Mouse (Mus musculus): ENCODE results near the gene Plxna4. TPM values are rescaled to one million over a fixed set of nuclear protein-coding genes. Genes with fewer than 3 reads are reported as not detected.

Gene Plxna4
- 10 to 100 TPM; 14.5 to 16.0 TPM for total RNA-seq (2021)
- long read RNA-seq, experiment 1, partial matches to known transcripts = 1 of 6 reads
- long read RNA-seq, experiment 1, other reads (novel, unspliced or antisense) = 5 of 6 reads
- long read RNA-seq, experiment 2, partial matches to known transcripts = 0 of 3 reads
- long read RNA-seq, experiment 2, other reads (novel, unspliced or antisense) = 3 of 3 reads

DNA sequence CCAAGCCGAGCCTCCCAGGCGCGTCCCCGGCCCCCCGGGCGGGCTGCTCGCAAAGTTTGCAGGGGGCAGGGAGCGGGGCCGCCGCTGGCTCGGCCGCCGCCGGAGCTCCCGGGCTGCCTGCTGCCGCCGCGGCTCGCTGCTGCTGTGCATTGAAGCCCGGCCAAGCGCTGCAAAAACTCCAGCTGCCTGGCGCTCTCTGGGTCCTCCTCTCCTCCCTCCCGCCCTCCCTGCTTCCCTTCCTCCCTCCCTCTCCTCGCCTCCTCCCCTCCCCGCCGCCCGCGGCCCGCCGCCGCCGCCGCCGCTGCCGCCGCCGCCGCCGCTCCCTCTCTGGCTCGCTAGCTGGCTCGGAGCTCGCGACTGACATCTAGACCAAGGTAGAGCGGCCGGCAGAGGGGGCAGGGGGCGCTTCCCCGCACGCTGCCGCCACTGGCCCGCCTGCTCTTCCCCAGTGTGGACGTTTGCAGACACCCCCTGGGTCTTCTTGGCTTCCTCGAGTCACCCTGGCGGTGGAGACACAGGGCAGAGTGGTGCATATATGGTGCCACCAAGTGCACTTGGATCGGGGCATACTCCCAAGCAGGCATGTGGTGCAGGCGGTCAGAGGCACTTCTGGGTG, at the start of gene Plxna4:
TSS of gene Plxna4 (minus strand) at position 137 of the 616 bp plus-strand sequence.
- peak; percentile 79 to 83 for DNase-seq
- intact Hi-C loops (cut with DNase I) = loop anchor here (5.0 kb wide), 1 partner anchor 191 kb away; no protein-coding TSS in a partner anchor

DNA sequence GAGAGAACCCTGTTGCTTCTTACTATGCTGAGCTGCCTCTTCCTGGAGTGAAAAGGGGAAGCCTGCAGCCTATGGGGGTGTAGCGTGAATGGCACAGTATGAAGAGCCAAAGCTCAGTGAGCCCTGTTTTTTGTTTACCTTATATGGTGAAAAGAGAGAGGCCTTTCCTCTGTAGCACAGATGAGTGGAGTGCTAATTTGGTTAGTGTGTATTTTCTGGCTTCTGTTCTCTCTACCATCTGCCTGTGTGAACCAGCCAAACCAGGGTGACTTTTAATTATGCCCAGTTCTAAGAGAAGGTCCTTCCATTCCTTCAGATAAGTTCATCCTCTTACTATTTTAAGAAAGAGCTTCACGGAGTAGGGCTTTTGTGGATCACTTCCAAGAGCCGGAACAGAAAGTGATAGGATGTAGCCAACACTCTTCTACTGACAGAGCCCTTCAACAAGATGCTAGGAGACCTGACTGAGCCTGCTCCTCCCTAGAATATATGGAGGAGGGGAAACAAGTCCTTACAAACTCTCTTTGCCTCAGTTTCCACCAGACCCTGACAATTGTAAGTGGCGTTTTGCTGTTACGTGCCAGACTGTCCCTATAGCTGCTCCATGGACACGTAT, 49.7 kb upstream of the Plxna4 start:
- intact Hi-C loops (cut with DNase I) = no loop called here

DNA sequence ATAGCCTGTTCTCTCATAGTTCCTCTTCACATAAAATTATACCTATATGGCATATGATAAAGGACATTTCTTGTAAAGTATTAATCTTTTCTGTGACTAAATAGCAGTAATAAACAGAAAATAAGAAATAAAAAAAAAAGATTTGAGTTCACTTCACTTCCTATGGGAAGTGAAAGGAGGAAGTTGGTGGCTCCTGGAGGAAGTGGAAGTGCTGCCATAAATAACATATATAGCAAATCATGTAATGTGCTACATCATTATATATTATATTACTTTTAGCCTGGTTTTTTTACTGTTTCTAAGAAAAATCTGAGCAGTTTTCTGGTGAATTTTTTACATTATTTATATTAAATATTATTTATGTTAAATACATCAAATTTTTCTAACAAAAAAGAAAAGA, 22.7 kb upstream of the Plxna4 start:
- intact Hi-C loops (cut with DNase I) = no loop called here
- no peak for DNase-seq

More for the DNA sequence above, 49.7 kb upstream of the Plxna4 start:
- DNase-seq = peak in 1 of 2 experiments; percentile 9

DNA sequence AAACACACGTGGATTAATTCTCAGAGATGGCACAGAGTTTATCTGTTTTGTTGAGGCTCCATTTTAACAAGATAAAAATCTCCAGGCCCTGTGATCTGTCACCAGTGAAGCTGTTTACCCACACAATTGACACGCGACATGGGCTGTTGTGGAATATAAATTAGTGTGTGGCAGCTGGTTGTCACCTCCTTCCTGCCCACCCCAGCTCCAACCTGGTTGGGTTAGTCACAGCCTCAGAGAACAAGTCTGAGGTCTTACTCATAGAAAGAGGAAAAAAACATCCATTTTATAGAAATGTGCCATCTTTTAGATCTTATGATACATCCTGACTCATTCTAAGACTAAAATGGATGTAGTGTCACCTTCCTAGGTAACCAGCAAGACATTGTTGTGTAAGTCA, 18.8 kb upstream of the Plxna4 start:
- intact Hi-C loops (cut with DNase I) = no loop called here

DNA sequence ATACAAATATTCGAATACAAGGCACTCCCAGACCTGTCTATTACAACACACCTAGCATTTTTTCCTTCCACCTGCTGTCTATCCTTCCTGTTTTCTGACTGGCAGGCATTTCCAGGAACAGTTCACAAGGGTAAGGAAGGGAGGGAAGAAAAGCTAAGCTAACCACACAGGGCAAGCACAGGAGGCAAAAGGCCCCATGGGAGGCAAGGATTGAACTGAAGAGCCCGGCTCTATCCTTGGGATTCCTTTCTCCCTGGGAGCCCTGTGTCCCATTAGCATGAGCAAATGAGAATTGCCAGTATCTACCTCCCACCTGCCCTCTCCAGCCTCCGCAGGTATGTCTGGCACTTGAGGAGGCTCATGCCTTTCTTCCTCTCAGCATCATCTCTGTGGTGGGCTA, 17.6 kb upstream of the Plxna4 start:
- no peak for DNase-seq
- intact Hi-C loops (cut with DNase I) = no loop called here

More for the DNA sequence above, 18.8 kb upstream of the Plxna4 start:
- DNase-seq = no peak

DNA sequence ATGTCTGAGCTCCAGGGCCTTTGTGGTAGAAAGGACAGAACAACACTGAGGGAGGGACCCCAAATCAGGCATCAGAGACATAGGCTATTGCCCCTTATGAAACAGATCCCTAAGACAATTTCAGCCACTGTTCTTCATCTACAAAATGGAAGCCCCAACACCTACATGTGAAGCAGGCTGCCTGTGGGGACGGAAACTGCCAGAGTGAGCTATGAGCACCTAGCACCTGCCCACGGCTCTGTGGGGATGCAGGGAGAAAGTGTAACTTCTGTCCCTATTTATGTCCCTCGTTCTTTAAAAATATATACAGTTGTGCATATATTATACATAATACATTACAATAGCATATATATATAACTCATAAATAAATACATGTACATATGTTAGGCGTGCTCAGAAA, 16.9 kb upstream of the Plxna4 start:
- no peak for DNase-seq

DNA sequence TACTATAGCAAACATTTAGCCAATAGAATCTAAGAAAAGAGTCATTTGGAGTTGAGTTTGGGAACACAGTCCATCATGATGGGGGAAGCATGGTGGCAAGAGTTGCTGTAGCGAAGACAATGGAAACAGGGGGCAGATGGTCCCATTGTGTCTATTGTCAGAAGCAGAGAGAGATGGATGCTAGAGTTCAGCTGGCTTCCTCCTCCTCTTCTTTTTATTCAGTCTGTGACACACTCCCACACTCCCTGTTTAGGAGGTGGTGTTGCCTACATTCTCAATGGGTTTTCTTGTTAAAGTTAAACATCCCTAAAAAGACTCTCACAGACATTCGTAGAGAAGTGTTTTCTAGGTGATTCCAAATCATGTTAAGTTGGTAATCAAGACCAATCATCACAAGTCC, 14.1 kb upstream of the Plxna4 start:
- intact Hi-C loops (cut with DNase I) = no loop called here

More for the DNA sequence above, 16.9 kb upstream of the Plxna4 start:
- intact Hi-C loops (cut with DNase I) = no loop called here

DNA sequence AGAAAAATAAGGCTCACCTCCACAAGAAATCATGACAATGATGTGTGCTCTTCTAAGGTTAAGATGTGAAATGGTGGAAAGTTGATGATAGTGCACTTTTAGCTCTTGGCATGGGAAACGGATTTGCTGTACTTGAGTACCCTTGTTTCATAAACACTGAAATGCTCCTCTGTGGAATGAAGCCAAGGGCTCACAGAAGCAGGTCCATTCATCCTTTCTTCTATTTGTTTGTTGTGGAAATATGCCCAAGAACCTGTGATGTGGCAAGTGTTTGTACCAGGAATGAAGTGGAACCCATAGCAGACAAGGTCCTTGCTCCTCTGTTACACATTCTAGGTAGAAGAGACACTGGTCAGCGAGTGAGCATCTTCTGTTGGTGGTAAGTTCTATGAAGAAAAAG, 13.3 kb upstream of the Plxna4 start:
- intact Hi-C loops (cut with DNase I) = no loop called here
- no peak for DNase-seq

More for the DNA sequence above, 14.1 kb upstream of the Plxna4 start:
- no peak for DNase-seq

DNA sequence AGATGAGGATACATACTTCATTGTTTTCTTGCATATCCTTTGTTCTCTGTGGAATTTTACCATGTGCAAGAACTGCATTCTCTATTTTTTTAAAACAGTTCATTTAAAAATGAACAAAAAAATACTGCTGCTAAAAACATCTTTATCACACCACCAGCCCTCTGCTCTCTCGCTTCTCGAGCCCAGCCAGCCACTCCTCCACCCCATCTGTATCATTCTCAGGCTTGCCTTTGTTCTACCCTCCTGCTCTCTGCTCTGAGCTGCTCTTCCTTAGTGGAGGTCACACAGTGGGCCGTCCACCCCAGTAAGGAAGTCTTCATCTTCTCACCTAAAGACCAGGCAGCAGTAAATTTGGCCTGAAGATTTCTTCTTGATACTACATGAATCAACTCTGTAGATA, 7.6 kb upstream of the Plxna4 start:
- no peak for DNase-seq
- intact Hi-C loops (cut with DNase I) = no loop called here

DNA sequence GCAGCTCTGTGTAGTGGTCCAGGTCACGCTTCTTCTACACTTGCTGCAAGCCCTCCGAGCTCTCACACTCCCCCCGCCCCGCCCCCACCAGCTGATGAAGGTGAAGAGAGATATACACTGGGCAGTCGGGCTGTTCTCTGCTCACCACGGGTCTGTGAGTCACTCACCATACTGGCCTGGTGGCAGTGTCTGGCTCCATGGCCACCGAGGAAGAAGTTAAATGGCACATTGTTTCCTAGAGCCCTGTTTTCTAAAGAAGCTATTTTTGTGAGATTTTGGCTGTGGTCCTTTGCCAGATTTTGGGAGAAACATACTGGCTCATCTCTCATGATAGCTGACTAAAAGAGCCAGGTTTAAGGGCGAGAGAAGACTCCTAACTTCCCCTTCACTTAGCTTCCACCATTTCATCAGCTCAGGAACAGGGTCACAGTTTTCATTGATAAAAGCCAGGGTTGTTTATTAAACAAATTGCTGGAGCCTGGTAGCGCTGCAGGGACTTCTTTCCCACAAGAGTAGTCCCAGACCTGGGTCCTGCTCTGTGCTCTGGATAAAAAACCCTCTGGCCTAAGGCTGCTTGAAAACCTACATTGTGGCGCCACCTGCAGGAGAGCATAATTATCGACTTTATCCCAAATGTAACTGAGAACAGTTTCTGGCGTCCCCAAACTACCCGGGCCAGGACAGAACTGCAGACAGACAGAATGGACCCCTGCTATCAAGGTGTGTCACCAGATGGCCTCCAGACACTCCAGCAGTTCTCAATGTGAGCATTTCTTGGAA, 3.2 kb upstream of the Plxna4 start:
- DNase-seq = peak; percentile 83 to 88
- intact Hi-C loops (cut with DNase I) = loop anchor here (1.0 to 2.0 kb wide), 3 partner anchors 263 to 930 kb away; no protein-coding TSS in a partner anchor

DNA sequence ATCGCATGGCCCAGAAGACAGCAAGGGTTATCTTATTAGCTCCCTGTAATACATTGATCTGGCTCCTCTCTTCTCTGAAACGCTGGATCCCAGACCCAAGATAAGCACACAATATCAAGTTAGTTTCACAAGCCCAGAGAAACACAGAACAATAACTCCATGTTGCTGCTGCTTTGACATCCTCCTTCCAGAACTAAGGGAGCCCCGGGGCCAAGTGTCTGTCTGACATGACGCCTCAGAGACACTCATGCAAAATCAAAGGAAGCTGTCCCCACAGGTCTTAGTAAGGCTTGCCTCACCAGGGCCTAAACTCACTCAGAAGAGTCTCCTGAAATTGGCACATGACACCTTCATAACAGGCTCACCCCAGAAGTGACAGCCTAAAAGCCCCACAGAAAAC, 1.6 kb upstream of the Plxna4 start:
- intact Hi-C loops (cut with DNase I) = loop anchor here (1.0 to 5.0 kb wide), 3 partner anchors 110 to 929 kb away; no protein-coding TSS in a partner anchor
- DNase-seq = no peak

DNA sequence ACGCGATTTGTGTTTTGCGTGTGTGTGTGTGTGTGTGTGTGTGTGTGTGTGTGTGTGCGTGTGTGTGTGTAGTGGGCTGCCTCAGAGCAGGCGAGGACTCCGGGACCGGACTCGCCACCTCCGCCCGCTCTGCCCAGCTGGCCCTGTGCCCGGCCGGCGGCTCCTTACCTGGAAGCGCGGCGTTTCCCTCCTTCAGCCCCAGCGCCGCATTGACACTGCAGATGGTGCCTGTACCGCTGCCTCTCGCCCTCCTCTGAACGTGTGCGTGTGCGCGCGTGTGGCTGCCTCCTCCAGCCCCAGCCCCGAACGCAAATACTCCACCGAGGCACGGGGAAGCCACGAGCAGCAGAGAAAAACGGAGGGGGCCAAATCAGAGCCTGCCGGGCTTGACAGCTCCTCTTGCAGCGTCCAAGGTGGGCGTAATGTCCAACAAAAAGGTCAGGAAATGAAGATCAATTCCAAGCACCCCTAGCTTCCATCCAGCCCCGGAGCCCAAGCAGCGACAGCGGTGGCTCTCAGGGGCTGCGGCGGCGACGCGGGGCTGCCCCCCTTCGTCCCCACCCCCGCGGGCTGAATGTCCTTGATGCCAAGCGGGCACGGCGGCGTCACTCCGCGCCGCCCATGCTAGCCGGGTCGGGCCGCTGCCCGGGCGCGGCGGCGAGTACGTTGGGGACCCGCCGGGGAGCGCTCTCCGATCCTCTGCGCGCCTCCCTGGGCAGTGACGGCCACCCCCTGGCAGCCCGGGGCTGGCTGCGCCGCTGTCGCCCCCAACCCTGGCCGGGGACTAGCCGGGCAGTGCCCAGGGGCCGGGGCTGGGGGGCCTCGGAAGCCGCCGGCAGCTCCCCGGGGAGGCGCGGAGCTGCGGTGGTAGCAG, 619 bp downstream of the Plxna4 start:
- intact Hi-C loops (cut with DNase I) = loop anchor here (2.0 to 5.0 kb wide), 2 partner anchors 69 to 190 kb away; no protein-coding TSS in a partner anchor
- peak; percentile 63 to 69 for DNase-seq

DNA sequence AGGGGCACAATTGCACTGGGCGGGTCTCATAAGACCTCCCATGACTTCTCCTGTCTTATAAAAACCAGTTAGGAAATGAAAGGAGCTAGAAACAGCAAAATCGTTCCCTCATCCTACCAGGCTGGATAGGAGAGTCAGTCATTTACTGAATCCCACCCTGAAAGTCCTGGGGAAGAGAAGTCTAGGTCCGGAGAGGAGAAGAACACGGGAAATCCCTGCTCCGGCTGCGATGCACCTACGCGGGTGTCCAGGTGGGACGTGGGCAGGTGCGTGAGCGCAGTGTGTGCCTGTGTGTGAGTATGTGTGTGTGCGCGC, 1.2 kb downstream of the Plxna4 start:
- intact Hi-C loops (cut with DNase I) = loop anchor here (2.0 to 5.0 kb wide), 2 partner anchors 68 to 189 kb away; no protein-coding TSS in a partner anchor
- no peak for DNase-seq

DNA sequence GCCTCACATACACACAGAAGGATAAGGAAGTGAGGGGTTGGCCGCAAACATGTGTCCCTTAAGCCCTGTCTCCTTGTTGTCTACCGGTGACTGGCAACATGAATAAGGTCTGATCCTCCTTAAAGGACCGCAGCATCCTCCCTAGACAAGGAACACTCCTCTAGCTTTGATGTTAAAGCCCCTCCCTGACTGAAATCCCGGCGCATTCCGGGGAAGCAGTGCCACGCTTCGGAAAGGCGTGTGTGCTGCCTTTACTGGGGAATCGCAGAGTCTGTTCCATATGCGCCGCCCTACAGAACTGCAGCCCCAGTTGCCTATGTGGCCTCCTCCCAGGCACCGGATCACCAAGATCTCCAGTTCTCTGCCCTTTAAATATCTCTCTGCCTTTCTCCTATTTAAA, 1.6 kb downstream of the Plxna4 start:
- intact Hi-C loops (cut with DNase I) = loop anchor here (2.0 to 5.0 kb wide), 2 partner anchors 68 to 189 kb away; no protein-coding TSS in a partner anchor
- DNase-seq = peak; percentile 21 to 22

DNA sequence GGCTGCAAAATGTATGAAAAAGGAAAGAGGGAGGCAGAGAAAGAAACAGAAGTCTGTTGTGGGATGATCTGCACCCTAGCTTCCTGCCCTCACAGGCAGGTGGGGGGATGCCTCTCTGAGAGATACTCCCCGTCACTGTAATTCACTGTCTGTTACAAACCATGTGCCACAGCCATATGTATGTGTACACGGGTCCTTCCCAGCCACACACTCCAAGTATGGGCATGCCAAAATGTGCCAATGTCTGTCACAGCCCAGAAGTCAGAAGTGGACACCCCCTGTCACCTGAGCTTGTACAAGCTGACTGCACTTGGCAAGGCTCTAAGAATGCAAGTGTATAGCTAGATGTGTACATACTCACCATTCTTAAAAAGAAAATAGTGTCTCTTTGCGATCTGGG, 2.8 kb downstream of the Plxna4 start:
- intact Hi-C loops (cut with DNase I) = loop anchor here (5.0 kb wide), 1 partner anchor 188 kb away; no protein-coding TSS in a partner anchor

DNA sequence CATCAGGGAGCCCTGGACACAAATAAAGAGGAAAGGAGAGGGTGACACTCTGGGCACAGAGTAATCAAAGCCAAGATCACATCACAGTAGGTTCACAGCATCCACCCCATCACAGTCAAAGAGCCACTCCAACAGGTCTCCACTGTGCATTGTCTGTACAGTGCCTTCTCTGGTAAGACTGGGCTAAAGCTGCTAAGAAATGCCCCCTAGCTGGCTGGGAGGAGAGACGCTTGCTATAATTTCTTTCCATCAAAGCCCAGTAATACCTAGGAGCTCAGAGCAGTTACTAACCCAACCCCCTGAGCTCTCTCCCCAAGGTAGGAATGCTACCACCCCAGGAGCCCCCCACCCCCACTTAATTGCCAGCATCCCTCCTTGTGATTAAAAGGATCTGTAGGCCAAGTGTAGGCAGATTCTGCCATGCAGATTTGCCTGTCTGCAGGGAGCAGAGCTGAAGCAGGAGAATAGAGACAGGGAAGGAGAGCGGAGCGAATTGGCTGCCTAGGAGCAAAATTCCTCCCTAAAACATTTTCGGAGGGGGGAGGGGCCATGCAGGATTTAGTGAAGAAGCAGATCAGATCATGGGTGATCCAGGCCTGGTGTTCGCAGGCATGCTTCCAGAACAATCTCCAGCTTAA, 3.6 kb downstream of the Plxna4 start:
- intact Hi-C loops (cut with DNase I) = no loop called here
- no peak for DNase-seq

More for the DNA sequence above, 2.8 kb downstream of the Plxna4 start:
- no peak for DNase-seq

DNA sequence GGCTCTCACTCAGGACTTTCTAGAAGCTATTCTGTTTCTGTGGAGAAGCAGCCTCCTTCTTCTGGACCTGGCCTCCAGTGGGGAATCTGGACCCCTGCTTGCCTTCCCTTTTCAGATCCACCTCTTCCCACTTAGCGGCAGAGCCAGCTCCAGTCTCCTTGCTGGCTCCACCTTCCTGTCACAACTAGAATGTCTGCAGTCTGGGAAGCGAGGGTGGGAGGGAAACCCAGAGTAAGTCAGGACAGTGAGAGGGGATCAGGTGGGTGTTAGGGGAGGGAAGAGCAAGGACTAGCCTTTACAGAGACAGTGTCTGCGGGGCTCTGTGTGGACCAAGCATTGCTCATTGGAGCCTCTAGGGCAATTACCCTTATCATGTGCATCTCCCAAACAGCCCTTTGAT, 4.4 kb downstream of the Plxna4 start:
- DNase-seq = no peak
- intact Hi-C loops (cut with DNase I) = no loop called here

DNA sequence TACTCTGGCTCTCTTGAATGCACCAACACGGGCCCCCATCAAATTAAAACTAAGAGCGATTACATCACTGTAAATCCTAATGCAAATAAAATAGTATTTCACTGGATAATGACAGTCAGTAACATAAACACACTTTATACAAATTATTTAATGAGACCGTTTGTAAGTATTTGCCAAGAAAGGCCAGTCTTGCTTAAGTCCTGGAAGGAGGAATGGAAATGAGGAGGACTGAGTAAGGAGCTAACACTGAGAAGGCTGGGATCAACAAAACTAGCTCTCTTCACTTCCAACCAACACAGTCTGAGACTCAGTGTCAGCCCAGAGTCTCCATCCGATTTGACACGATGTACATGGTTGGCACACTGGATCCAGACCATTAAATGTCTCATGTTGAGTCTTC, 16.5 kb downstream of the Plxna4 start:
- intact Hi-C loops (cut with DNase I) = no loop called here
- DNase-seq = no peak

DNA sequence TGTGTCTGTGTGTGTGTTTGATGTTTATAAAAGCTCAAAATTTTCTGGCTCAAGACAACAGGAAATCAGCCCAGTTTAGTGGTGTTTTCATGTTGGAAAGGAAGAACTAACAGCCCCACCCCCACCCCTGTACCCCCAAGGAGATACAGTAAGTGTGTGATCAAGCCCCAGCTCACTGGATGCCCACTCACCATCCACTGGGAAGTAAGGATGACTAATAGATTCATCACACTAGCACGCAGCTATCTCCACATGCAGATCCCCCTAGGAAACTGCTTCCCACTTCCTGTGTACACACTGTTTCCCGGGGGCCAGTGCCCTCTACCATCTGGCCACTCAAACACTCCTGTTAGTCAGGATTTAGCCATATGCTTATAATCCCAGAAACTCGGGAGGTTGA, 17.5 kb downstream of the Plxna4 start:
- DNase-seq = no peak
- intact Hi-C loops (cut with DNase I) = no loop called here
